Mouse (Mus musculus) intestine, postnatal 0 days (tissue): ENCODE results near the gene Mb. TPM values are rescaled to one million over a fixed set of nuclear protein-coding genes. Genes with fewer than 3 reads are reported as not detected.

Experiments used
- ATAC-seq: fragments of 200-750 bp; cut with Nextera tagmentation; 2 replicates; pipeline ENCODE4 v1.8.0; 2017; ENCODE audit warnings: mild to moderate bottlenecking, moderate TSS enrichment, moderate library complexity
- H3K27ac ChIP-seq: fragments of 300-500 bp; sonication (generic); 2 replicates; pipeline ENCODE4 v1.5.1; 2014; ENCODE audit warnings: mild to moderate bottlenecking, low read depth, low read length, moderate library complexity
- H3K27me3 ChIP-seq: fragments of 300-500 bp; sonication (generic); replicated peaks from 2 replicates; pipeline ENCODE4 v1.6.1; 2014; ENCODE audit warnings: low read length, mixed read lengths; ENCODE audit not compliant: control insufficient read depth, insufficient read depth
- H3K36me3 ChIP-seq: fragments of 300-500 bp; sonication (generic); 2 replicates; pipeline ENCODE4 v1.6.1; 2014; ENCODE audit warnings: mild to moderate bottlenecking, moderate library complexity; ENCODE audit not compliant: control insufficient read depth, insufficient read depth
- H3K4me1 ChIP-seq: fragments of 300-500 bp; sonication (generic); replicated peaks from 2 replicates; pipeline ENCODE4 v1.6.1; 2014; ENCODE audit warnings: antibody characterized with exemption, low read length, mixed read lengths; ENCODE audit not compliant: control insufficient read depth, insufficient read depth
- H3K4me2 ChIP-seq: fragments of 300-500 bp; sonication (generic); replicated peaks from 2 replicates; pipeline ENCODE4 v1.6.1; 2014; ENCODE audit warnings: low read depth, mild to moderate bottlenecking, moderate library complexity
- H3K4me3 ChIP-seq: fragments of 300-500 bp; sonication (generic); 2 replicates; pipeline ENCODE4 v1.5.1; 2014; ENCODE audit warnings: low read depth, low read length
- H3K9ac ChIP-seq: fragments of 300-500 bp; sonication (generic); 2 replicates; pipeline ENCODE4 v1.6.1; 2014; ENCODE audit warnings: mild to moderate bottlenecking, low read depth, low read length
- H3K9me3 ChIP-seq: fragments of 300-500 bp; sonication (generic); 2 replicates; pipeline ENCODE4 v1.6.1; 2016; ENCODE audit warnings: mixed run types; ENCODE audit not compliant: control insufficient read depth
- CTCF ChIP-seq: sonication (generic); IDR thresholded peaks from 2 replicates; pipeline ENCODE4 v1.5.1; 2016; ENCODE audit warnings: low read depth, mild to moderate bottlenecking, control low read depth, antibody characterized with exemption, moderate library complexity
- WGBS: fragments of 180-500 bp; shearing (Covaris S2); extraction: QIAGEN DNeasy Blood & Tissue Kit; methylation state at CpG from one replicate; pipeline ENCODE4 v1.1.7; 2014; 5-methylcytosine and 5-hydroxymethylcytosine counted together
- polyA plus RNA-seq: library from polyadenylated mRNA; unstranded; fragments of >200 nt; fragmentation: Nextera tagmentation; extraction: Ambion mirVana; gene quantifications from 2 replicates; pipeline ENCODE4 v1.2.1, GENCODE M21; 2015

Gene Mb
- polyA plus RNA-seq, 1 experiment from 2014 or later, result 0.16 TPM

GRCm38 (mm10) chr15:76994413-76994812 is 56.1 kb downstream of the Mb start:
- H3K4me3 ChIP-seq, result no peak overlapping the region
- no peak for TF ChIP-seq CTCF
- no peak overlapping the region for H3K4me2 ChIP-seq
- H3K9ac ChIP-seq, result no peak overlapping the region
- no peak for ATAC-seq
- WGBS, result 70% methylated on average over 3 of the region's 3 CpGs
- H3K4me1 ChIP-seq, result no peaks in the 10 kb centered on the region
- no peak overlapping the region for H3K27ac ChIP-seq
- H3K27me3 ChIP-seq, result no peaks in the 10 kb centered on the region
- H3K36me3 ChIP-seq, result no peaks in the 10 kb centered on the region
- no peaks in the 10 kb centered on the region for H3K9me3 ChIP-seq

- 15% methylated on average over 21 of the region's 21 CpGs for WGBS
- H3K4me1 ChIP-seq, result peaks cover 4% of the 10 kb centered on the region; the same call in 1 of the 2 replicates
- H3K36me3 ChIP-seq, result no peaks in the 10 kb centered on the region
- H3K27me3 ChIP-seq, result no peaks in the 10 kb centered on the region
- no peak for TF ChIP-seq CTCF
- H3K4me2 ChIP-seq, result peak overlapping the region; percentile 71
- H3K9ac ChIP-seq, result no peak overlapping the region
- H3K4me3 ChIP-seq, result peak overlapping the region; percentile 45
- H3K9me3 ChIP-seq, result no peaks in the 10 kb centered on the region
- ATAC-seq, result peak; percentile 63
- H3K27ac ChIP-seq, result no peak overlapping the region
These were observed 62.9 kb downstream of the Mb start for GRCm38 (mm10) chr15:76987542-76988094.

- WGBS, result 9% methylated on average over 11 of the region's 11 CpGs
- TF ChIP-seq CTCF, result no peak
- Histone ChIP-seq H3K9ac (no peak overlapping the region), H3K27ac (no peak overlapping the region), H3K27me3 (no peaks in the 10 kb centered on the region), H3K4me1 (peaks cover 4% of the 10 kb centered on the region; the same call in 1 of the 2 replicates), H3K4me3 (peak overlapping the region; percentile 45), H3K9me3 (no peaks in the 10 kb centered on the region), H3K4me2 (peak overlapping the region; percentile 71), H3K36me3 (no peaks in the 10 kb centered on the region)
- 0 out of 2 replicates have a peak, but pooled peaks have one; percentile 19 for ATAC-seq
These were observed 63.3 kb downstream of the Mb start for GRCm38 (mm10) chr15:76987137-76987536.

GRCm38 (mm10) chr15:76982745-76983144 is 67.7 kb downstream of the Mb start:
- peak; percentile 62 for TF ChIP-seq CTCF
- no peaks in the 10 kb centered on the region for H3K9me3 ChIP-seq
- H3K27ac ChIP-seq, result no peak overlapping the region
- 42% methylated on average over 3 of the region's 3 CpGs for WGBS
- H3K4me3 ChIP-seq, result no peak overlapping the region
- no peak overlapping the region for H3K4me2 ChIP-seq
- ATAC-seq, result no peak
- H3K4me1 ChIP-seq, result peaks cover 4% of the 10 kb centered on the region; the same call in 1 of the 2 replicates
- no peak overlapping the region for H3K9ac ChIP-seq
- no peaks in the 10 kb centered on the region for H3K36me3 ChIP-seq
- H3K27me3 ChIP-seq, result no peaks in the 10 kb centered on the region

GRCm38 (mm10) chr15:76979799-76980198 is 70.7 kb downstream of the Mb start:
- Histone ChIP-seq H3K4me2 (no peak overlapping the region), H3K27ac (no peak overlapping the region), H3K27me3 (no peaks in the 10 kb centered on the region), H3K9ac (no peak overlapping the region), H3K9me3 (no peaks in the 10 kb centered on the region), H3K4me1 (no peaks in the 10 kb centered on the region), H3K4me3 (no peak overlapping the region), H3K36me3 (no peaks in the 10 kb centered on the region)
- no peak for ATAC-seq
- WGBS, result 78% methylated on average over 4 of the region's 4 CpGs
- TF ChIP-seq CTCF, result no peak

- no peaks in the 10 kb centered on the region for H3K27me3 ChIP-seq
- 0 out of 2 replicates have a peak, but pooled peaks cover 3% of the 10 kb centered on the region for H3K4me1 ChIP-seq
- ATAC-seq, result no peak
- no peaks in the 10 kb centered on the region for H3K9me3 ChIP-seq
- H3K4me3 ChIP-seq, result no peak overlapping the region
- 64% methylated on average over 5 of the region's 5 CpGs for WGBS
- H3K4me2 ChIP-seq, result no peak overlapping the region
- no peak for TF ChIP-seq CTCF
- H3K27ac ChIP-seq, result no peak overlapping the region
- H3K36me3 ChIP-seq, result no peaks in the 10 kb centered on the region
- H3K9ac ChIP-seq, result no peak overlapping the region
These were observed 73.9 kb downstream of the Mb start for GRCm38 (mm10) chr15:76976619-76977018.
